Mouse (Mus musculus): ENCODE measurements at regions not wholly inside any gene's neighbourhood (a gene's known extent, or its start where the extent isn't known, plus 50 kb on each side); places are given as distances from the start of the nearest gene placed in this dataset.

DNA sequence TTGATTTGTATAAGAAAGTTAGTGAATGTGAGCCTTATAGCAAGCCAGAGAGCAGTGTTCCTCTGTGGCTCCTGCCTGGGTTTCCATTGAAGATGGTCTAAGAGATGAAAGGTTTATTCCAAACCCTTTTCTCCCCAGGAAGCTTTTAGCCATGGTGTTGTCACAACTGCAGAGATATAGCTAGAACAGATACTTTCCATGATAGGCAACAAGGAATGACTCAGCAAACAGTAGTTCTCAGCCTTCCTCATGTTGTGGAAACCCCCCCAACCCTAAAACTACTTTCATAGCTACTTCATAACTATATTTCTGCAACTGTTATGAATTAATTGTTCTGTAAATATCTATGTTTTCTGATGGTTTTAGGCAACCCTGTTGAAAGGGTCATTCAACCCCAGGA lies 53.5 kb upstream of the Ercc6l2 start:
- no peak for DNase-seq (ENCODE audit: low read depth, low spot score)
